Mouse (Mus musculus): Measurements from ENCODE around the gene Polr2a. TPM values are rescaled to one million over a fixed set of nuclear protein-coding genes. Genes with fewer than 3 reads are reported as not detected.
A peak's percentile ranks its signal among the peaks of the same experiment; 100 is the strongest.

Polr2a gene
- polyA plus RNA-seq, 1 experiment, result 84.2 TPM

- H3ac ChIP-seq (ENCODE audit: control insufficient read depth, insufficient read length, low read depth), result no peak overlapping the region
- TF ChIP-seq MAX (IDR thresholded peaks at IDR 0.05) (no peak), MYOG (IDR thresholded peaks at IDR 0.05; ENCODE audit: control insufficient read depth, extremely low read depth, insufficient read length) (no peak), CEBPB (IDR thresholded peaks at IDR 0.05; ENCODE audit: low read depth) (no peak), CTCF (IDR thresholded peaks at IDR 0.05; ENCODE audit: control insufficient read depth, insufficient read depth, insufficient read length) (no peak), MYOD1 (IDR thresholded peaks at IDR 0.05; ENCODE audit: control insufficient read depth, insufficient read length, low read depth) (no peak), USF1 (IDR thresholded peaks at IDR 0.05; ENCODE audit: low read depth) (no peak), FOSL1 (IDR thresholded peaks at IDR 0.05; ENCODE audit: insufficient read depth, low read length, poor library complexity, severe bottlenecking) (no peak)
- no peaks in the 10 kb centered on the region for H3K27me3 ChIP-seq (ENCODE audit: control insufficient read depth, insufficient read depth, insufficient read length)
- H3K79me2 ChIP-seq (ENCODE audit: control insufficient read depth, insufficient read depth), result no peaks in the 10 kb centered on the region
- no peaks in the 10 kb centered on the region for H3K36me3 ChIP-seq (ENCODE audit: control insufficient read depth, insufficient read depth)
- no peak overlapping the region for H3K4me3 ChIP-seq (ENCODE audit: insufficient read depth, poor library complexity, severe bottlenecking)
- no peaks in the 10 kb centered on the region for H3K79me3 ChIP-seq (ENCODE audit: low read depth)
Measured at GRCm38 (mm10) chr11:69766872-69767624, 8.6 kb upstream of the Polr2a start.

GRCm38 (mm10) chr11:69766126-69766609, 7.7 kb upstream of the Polr2a start:
- TF ChIP-seq CEBPB (IDR thresholded peaks at IDR 0.05; ENCODE audit: low read depth) (no peak), CTCF (IDR thresholded peaks at IDR 0.05; ENCODE audit: control insufficient read depth, insufficient read depth, insufficient read length) (no peak), MAX (IDR thresholded peaks at IDR 0.05) (no peak), USF1 (IDR thresholded peaks at IDR 0.05; ENCODE audit: low read depth) (no peak), MYOD1 (IDR thresholded peaks at IDR 0.05; ENCODE audit: control insufficient read depth, insufficient read length, low read depth) (no peak), MYOG (IDR thresholded peaks at IDR 0.05; ENCODE audit: control insufficient read depth, extremely low read depth, insufficient read length) (no peak), FOSL1 (IDR thresholded peaks at IDR 0.05; ENCODE audit: insufficient read depth, low read length, poor library complexity, severe bottlenecking) (no peak)
- no peaks in the 10 kb centered on the region for H3K36me3 ChIP-seq (ENCODE audit: control insufficient read depth, insufficient read depth)
- H3ac ChIP-seq (ENCODE audit: control insufficient read depth, insufficient read length, low read depth), result peak overlapping the region; percentile 50
- peak overlapping the region; percentile 75 for H3K4me3 ChIP-seq (ENCODE audit: insufficient read depth, poor library complexity, severe bottlenecking)
- H3K79me3 ChIP-seq (ENCODE audit: low read depth), result no peaks in the 10 kb centered on the region
- H3K79me2 ChIP-seq (ENCODE audit: control insufficient read depth, insufficient read depth), result no peaks in the 10 kb centered on the region
- no peaks in the 10 kb centered on the region for H3K27me3 ChIP-seq (ENCODE audit: control insufficient read depth, insufficient read depth, insufficient read length)

- Histone ChIP-seq H3K36me3 (ENCODE audit: control insufficient read depth, insufficient read depth) (no peaks in the 10 kb centered on the region), H3K4me3 (ENCODE audit: insufficient read depth, poor library complexity, severe bottlenecking) (peak within 1 kb of the TSS; percentile 75), H3K27me3 (ENCODE audit: control insufficient read depth, insufficient read depth, insufficient read length) (no peaks in the 10 kb centered on the region), H3K79me3 (ENCODE audit: low read depth) (no peaks in the 10 kb centered on the region), H3K79me2 (ENCODE audit: control insufficient read depth, insufficient read depth) (no peaks in the 10 kb centered on the region), H3ac (ENCODE audit: control insufficient read depth, insufficient read length, low read depth) (peak within 1 kb of the TSS; percentile 50)
- TF ChIP-seq MYOG (IDR thresholded peaks at IDR 0.05; ENCODE audit: control insufficient read depth, extremely low read depth, insufficient read length) (no peak), MYOD1 (IDR thresholded peaks at IDR 0.05; ENCODE audit: control insufficient read depth, insufficient read length, low read depth) (no peak), USF1 (IDR thresholded peaks at IDR 0.05; ENCODE audit: low read depth) (no peak), CTCF (IDR thresholded peaks at IDR 0.05; ENCODE audit: control insufficient read depth, insufficient read depth, insufficient read length) (no peak), CEBPB (IDR thresholded peaks at IDR 0.05; ENCODE audit: low read depth) (no peak), FOSL1 (IDR thresholded peaks at IDR 0.05; ENCODE audit: insufficient read depth, low read length, poor library complexity, severe bottlenecking) (no peak), MAX (IDR thresholded peaks at IDR 0.05) (no peak)
Measured at GRCm38 (mm10) chr11:69765221-69766125, 7.0 kb upstream of the Polr2a start, which contains the start of gene Zbtb4. TSS of gene Zbtb4 (plus strand) at chr11:69765912.

GRCm38 (mm10) chr11:69763551-69763950, 5.1 kb upstream of the Polr2a start:
- TF ChIP-seq FOSL1 (IDR thresholded peaks at IDR 0.05; ENCODE audit: insufficient read depth, low read length, poor library complexity, severe bottlenecking) (no peak), MYOD1 (IDR thresholded peaks at IDR 0.05; ENCODE audit: control insufficient read depth, insufficient read length, low read depth) (no peak), CEBPB (IDR thresholded peaks at IDR 0.05; ENCODE audit: low read depth) (no peak), CTCF (IDR thresholded peaks at IDR 0.05; ENCODE audit: control insufficient read depth, insufficient read depth, insufficient read length) (no peak), MYOG (IDR thresholded peaks at IDR 0.05; ENCODE audit: control insufficient read depth, extremely low read depth, insufficient read length) (no peak), MAX (IDR thresholded peaks at IDR 0.05) (no peak), USF1 (IDR thresholded peaks at IDR 0.05; ENCODE audit: low read depth) (no peak)
- H3K4me3 ChIP-seq (ENCODE audit: insufficient read depth, poor library complexity, severe bottlenecking), result no peak overlapping the region
- no peaks in the 10 kb centered on the region for H3K79me2 ChIP-seq (ENCODE audit: control insufficient read depth, insufficient read depth)
- no peaks in the 10 kb centered on the region for H3K36me3 ChIP-seq (ENCODE audit: control insufficient read depth, insufficient read depth)
- no peaks in the 10 kb centered on the region for H3K27me3 ChIP-seq (ENCODE audit: control insufficient read depth, insufficient read depth, insufficient read length)
- H3ac ChIP-seq (ENCODE audit: control insufficient read depth, insufficient read length, low read depth), result no peak overlapping the region
- no peaks in the 10 kb centered on the region for H3K79me3 ChIP-seq (ENCODE audit: low read depth)

GRCm38 (mm10) chr11:69761868-69762267, 3.4 kb upstream of the Polr2a start, which contains the start of gene Slc35g3:
TSS of gene Slc35g3 (minus strand) at chr11:69761968.
- TF ChIP-seq MYOG (IDR thresholded peaks at IDR 0.05; ENCODE audit: control insufficient read depth, extremely low read depth, insufficient read length) (no peak), CEBPB (IDR thresholded peaks at IDR 0.05; ENCODE audit: low read depth) (no peak), MAX (IDR thresholded peaks at IDR 0.05) (no peak), CTCF (IDR thresholded peaks at IDR 0.05; ENCODE audit: control insufficient read depth, insufficient read depth, insufficient read length) (no peak), FOSL1 (IDR thresholded peaks at IDR 0.05; ENCODE audit: insufficient read depth, low read length, poor library complexity, severe bottlenecking) (no peak), MYOD1 (IDR thresholded peaks at IDR 0.05; ENCODE audit: control insufficient read depth, insufficient read length, low read depth) (no peak), USF1 (IDR thresholded peaks at IDR 0.05; ENCODE audit: low read depth) (no peak)
- Histone ChIP-seq H3K79me2 (ENCODE audit: control insufficient read depth, insufficient read depth) (peaks cover 14% of the 10 kb centered on the region), H3ac (ENCODE audit: control insufficient read depth, insufficient read length, low read depth) (no peak within 1 kb of the TSS), H3K27me3 (ENCODE audit: control insufficient read depth, insufficient read depth, insufficient read length) (no peaks in the 10 kb centered on the region), H3K4me3 (ENCODE audit: insufficient read depth, poor library complexity, severe bottlenecking) (no peak within 1 kb of the TSS), H3K79me3 (ENCODE audit: low read depth) (peaks cover 13% of the 10 kb centered on the region), H3K36me3 (ENCODE audit: control insufficient read depth, insufficient read depth) (peaks cover 9% of the 10 kb centered on the region)
